Mouse (Mus musculus): Measurements from ENCODE around the gene Gosr2.

GRCm38 (mm10) chr11:103665695-103666094 is 32.0 kb downstream of the Gosr2 start:
- no peak for TF ChIP-seq CTCF (IDR thresholded peaks at IDR 0.05; ENCODE audit: control insufficient read depth, insufficient read depth, low read length)
- TF ChIP-seq POLR2A (IDR thresholded peaks at IDR 0.05; ENCODE audit: borderline replicate concordance, control insufficient read depth, low read depth, low read length), result no peak
